Mouse (Mus musculus) midbrain, embryonic 16.5 days (tissue): ENCODE data around the gene D11Wsu47e. TPM values are rescaled to one million over a fixed set of nuclear protein-coding genes. Genes with fewer than 3 reads are reported as not detected.

ENCODE experiments used
- ATAC-seq: fragments of 200-750 bp; cut with Nextera tagmentation; 2 replicates; pipeline ENCODE4 v1.8.0; 2017; ENCODE audit warnings: moderate TSS enrichment
- H3K27ac ChIP-seq: fragments of 300-500 bp; sonication (generic); 2 replicates; pipeline ENCODE4 v1.5.1; 2014; ENCODE audit warnings: mild to moderate bottlenecking, low read length, mixed read lengths
- H3K27me3 ChIP-seq: fragments of 300-500 bp; sonication (generic); 2 replicates; pipeline ENCODE4 v1.6.1; 2014; ENCODE audit warnings: low read depth, low read length, mixed read lengths; ENCODE audit not compliant: control insufficient read depth, insufficient read depth
- H3K36me3 ChIP-seq: fragments of 300-500 bp; sonication (generic); 2 replicates; pipeline ENCODE4 v1.6.1; 2014; ENCODE audit warnings: mild to moderate bottlenecking, low read length, moderate library complexity, mixed read lengths; ENCODE audit not compliant: control insufficient read depth, insufficient read depth
- H3K4me1 ChIP-seq: fragments of 300-500 bp; sonication (generic); 2 replicates; pipeline ENCODE4 v1.6.1; 2014; ENCODE audit warnings: mild to moderate bottlenecking, low read length, mixed read lengths; ENCODE audit not compliant: control insufficient read depth, insufficient read depth
- H3K4me2 ChIP-seq: fragments of 300-500 bp; sonication (generic); 2 replicates; pipeline ENCODE4 v1.6.1; 2014; ENCODE audit warnings: mild to moderate bottlenecking, low read length, mixed read lengths
- H3K4me3 ChIP-seq: fragments of 300-500 bp; sonication (generic); 2 replicates; pipeline ENCODE4 v1.5.1; 2014; ENCODE audit warnings: low read depth, mild to moderate bottlenecking, low read length, moderate library complexity, mixed read lengths
- H3K9ac ChIP-seq: fragments of 300-500 bp; sonication (generic); 2 replicates; pipeline ENCODE4 v1.6.1; 2014; ENCODE audit warnings: low read depth, low read length, mixed read lengths
- H3K9me3 ChIP-seq: fragments of 300-500 bp; sonication (generic); replicated peaks from 2 replicates; pipeline ENCODE4 v1.6.1; 2014; ENCODE audit warnings: mild to moderate bottlenecking, low read length, mixed read lengths; ENCODE audit not compliant: control insufficient read depth, poor library complexity, severe bottlenecking
- WGBS: fragments of 180-500 bp; shearing (Covaris S2); extraction: QIAGEN DNeasy Blood & Tissue Kit; methylation state at CpG from one replicate; pipeline ENCODE4 v1.1.7; 2014; 5-methylcytosine and 5-hydroxymethylcytosine counted together
- polyA plus RNA-seq: library from polyadenylated mRNA; unstranded; fragments of >200 nt; fragmentation: Nextera tagmentation; extraction: Ambion mirVana; gene quantifications from 2 replicates; pipeline ENCODE4 v1.2.1, GENCODE M21; 2015

The D11Wsu47e gene
- polyA plus RNA-seq, 1 experiment from 2014 or later: 24.5 TPM

DNA sequence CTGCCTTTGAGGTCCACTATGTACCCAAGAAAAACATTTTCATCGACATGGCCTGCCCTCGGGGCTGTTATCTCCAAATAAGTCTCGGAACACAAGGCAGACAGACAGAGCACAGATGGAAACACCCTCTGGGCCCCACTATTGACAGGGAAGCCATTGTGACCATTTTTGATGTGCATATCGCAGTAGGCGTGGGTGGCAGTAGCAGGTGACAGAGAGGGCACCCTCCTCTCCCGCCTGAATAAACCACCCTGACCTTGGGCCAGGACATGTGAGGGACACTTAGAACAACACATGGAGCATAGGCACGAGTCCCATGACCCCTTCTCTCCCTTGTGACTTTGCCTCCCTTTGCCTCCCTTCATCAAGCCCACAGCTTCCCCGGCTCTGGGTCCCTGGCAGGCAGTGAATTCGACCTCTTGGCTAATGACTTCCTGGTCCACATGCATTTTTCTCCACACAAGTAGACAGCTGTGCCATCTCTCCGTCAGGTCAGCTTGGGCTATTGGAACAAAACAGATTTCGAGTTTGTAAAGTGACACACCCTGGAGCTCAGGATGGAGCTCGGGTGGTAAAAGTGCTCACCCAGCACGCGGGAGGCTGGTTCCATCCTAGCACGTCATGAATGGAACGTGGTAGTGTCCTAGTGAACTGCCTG is 33.7 kb downstream of the D11Wsu47e start:
- ATAC-seq: no peak
- no peaks in the 10 kb centered on the region for H3K36me3 ChIP-seq
- H3K27me3 ChIP-seq: no peaks in the 10 kb centered on the region
- H3K9ac ChIP-seq: no peak overlapping the region
- no peaks in the 10 kb centered on the region for H3K4me1 ChIP-seq
- no peak overlapping the region for H3K4me3 ChIP-seq
- no peak overlapping the region for H3K27ac ChIP-seq
- 69% methylated on average over 16 of the region's 16 CpGs for WGBS
- H3K4me2 ChIP-seq: no peak overlapping the region
- no peaks in the 10 kb centered on the region for H3K9me3 ChIP-seq

GRCm38 (mm10) chr11:113722405-113723090 is 38.3 kb downstream of the D11Wsu47e start:
- 72% methylated on average over 14 of the region's 14 CpGs for WGBS
- H3K27me3 ChIP-seq: no peaks in the 10 kb centered on the region
- H3K9me3 ChIP-seq: no peaks in the 10 kb centered on the region
- ATAC-seq: no peak
- H3K4me3 ChIP-seq: no peak overlapping the region
- no peak overlapping the region for H3K27ac ChIP-seq
- H3K9ac ChIP-seq: no peak overlapping the region
- H3K4me1 ChIP-seq: no peaks in the 10 kb centered on the region
- H3K4me2 ChIP-seq: no peak overlapping the region
- peaks cover 7% of the 10 kb centered on the region; the same call in 1 of the 2 replicates for H3K36me3 ChIP-seq

DNA sequence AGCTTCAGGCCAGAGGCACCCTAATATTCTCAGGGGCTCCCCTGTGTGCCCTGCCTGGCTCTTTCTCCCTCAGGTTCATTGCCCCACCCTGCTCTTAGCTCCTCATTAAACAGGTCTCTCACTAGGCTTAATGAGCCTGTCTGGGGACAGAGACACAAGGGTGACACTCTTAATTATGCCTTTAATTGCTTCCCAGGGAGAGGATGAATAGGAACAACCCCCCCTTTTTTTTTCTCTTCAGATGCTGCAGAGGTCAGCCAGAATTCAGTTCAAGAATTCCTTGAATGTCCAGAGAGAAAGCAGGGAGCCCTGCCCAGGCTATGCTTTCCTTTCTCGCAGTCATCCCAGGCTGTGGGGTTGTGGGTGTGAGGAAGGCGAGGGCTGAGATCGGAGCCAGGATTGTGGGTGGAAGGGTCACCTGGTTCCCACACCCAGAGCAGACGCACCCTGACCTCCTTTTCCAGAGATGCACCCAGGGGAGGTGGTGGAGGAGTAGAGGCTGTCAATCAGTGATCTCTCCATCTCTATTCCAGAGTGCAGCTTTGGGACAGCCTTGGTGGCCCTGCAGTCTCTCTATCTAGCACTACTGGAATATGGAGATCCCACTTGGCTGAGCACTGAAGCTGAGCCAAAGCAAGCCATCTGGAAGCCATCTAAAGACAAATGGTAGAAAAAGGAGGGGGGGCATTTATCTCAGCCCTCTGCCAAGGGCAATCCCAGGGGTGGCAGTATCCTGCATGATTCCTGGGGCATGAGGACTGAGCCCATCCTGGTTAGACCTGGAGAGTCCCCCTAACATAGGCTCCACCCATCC is 41.2 kb downstream of the D11Wsu47e start:
- no peak overlapping the region for H3K9ac ChIP-seq
- no peak overlapping the region for H3K27ac ChIP-seq
- H3K9me3 ChIP-seq: no peaks in the 10 kb centered on the region
- H3K4me1 ChIP-seq: no peaks in the 10 kb centered on the region
- ATAC-seq: 0 out of 2 replicates have a peak, but pooled peaks have one; percentile 23
- 71% methylated on average over 4 of the region's 4 CpGs for WGBS
- H3K36me3 ChIP-seq: peaks cover 22% of the 10 kb centered on the region
- H3K4me3 ChIP-seq: no peak overlapping the region
- H3K4me2 ChIP-seq: no peak overlapping the region
- no peaks in the 10 kb centered on the region for H3K27me3 ChIP-seq

DNA sequence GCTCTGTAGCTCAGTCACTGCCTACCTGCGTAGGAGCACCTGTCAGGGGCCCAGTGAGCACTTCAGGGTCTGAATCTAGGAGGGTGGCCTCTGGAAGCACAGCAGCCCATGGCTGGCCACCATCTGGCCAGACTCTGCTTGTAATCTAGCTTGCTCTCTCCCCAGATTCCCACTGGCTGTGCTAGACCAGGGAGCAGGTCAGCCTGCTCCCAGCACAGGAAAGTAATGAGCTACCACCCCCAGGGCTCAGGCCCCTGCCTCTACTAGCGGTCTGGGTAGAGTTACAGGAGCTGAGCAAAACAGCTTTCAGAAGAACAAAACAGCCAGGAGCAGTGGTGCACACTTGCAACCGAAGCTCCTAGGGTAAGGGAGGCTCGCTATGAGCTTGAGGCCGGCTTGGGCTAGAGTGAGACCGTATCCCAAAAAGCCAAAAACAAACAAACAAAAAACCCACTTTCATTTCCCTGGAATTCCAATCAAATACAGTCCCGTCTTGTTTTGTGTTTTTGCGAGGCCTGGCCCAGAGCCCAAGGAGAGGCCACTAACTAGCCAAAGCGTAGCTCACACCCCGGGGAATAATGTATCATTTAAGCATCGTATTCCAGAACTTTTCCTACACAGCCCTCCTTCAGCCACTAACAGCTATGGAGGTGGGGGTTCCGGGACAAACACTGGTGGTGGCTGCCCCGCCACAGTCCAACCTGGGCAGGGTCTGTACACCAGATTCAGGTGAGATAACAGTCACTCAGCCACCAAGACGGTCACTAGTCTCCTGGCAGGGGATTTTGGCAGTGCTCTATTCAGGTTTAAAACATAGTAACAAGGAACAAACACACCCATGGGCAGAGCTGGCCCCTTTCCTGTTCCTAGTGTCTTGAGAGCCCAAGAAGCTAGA is 43.0 kb downstream of the D11Wsu47e start:
- peaks cover 22% of the 10 kb centered on the region for H3K36me3 ChIP-seq
- H3K9me3 ChIP-seq: no peaks in the 10 kb centered on the region
- no peak overlapping the region for H3K27ac ChIP-seq
- WGBS: 84% methylated on average over 14 of the region's 14 CpGs
- H3K4me2 ChIP-seq: no peak overlapping the region
- H3K9ac ChIP-seq: no peak overlapping the region
- no peaks in the 10 kb centered on the region for H3K4me1 ChIP-seq
- no peaks in the 10 kb centered on the region for H3K27me3 ChIP-seq
- no peak for ATAC-seq
- H3K4me3 ChIP-seq: no peak overlapping the region

GRCm38 (mm10) chr11:113727992-113728391 is 43.8 kb downstream of the D11Wsu47e start:
- Histone ChIP-seq H3K9ac (no peak overlapping the region), H3K27me3 (no peaks in the 10 kb centered on the region), H3K9me3 (no peaks in the 10 kb centered on the region), H3K36me3 (peaks cover 22% of the 10 kb centered on the region), H3K4me2 (no peak overlapping the region), H3K27ac (no peak overlapping the region), H3K4me1 (no peaks in the 10 kb centered on the region; the same call in 1 of the 2 replicates), H3K4me3 (no peak overlapping the region)
- no peak for ATAC-seq
- 81% methylated on average over 6 of the region's 6 CpGs for WGBS

GRCm38 (mm10) chr11:113729239-113729638 is 45.0 kb downstream of the D11Wsu47e start:
- Histone ChIP-seq H3K27me3 (no peaks in the 10 kb centered on the region), H3K36me3 (peaks cover 22% of the 10 kb centered on the region), H3K9me3 (no peaks in the 10 kb centered on the region), H3K4me1 (peaks cover 2% of the 10 kb centered on the region; the same call in 1 of the 2 replicates), H3K4me2 (no peak overlapping the region), H3K4me3 (no peak overlapping the region), H3K9ac (no peak overlapping the region), H3K27ac (no peak overlapping the region)
- no peak for ATAC-seq
- 80% methylated on average over 21 of the region's 21 CpGs for WGBS

DNA sequence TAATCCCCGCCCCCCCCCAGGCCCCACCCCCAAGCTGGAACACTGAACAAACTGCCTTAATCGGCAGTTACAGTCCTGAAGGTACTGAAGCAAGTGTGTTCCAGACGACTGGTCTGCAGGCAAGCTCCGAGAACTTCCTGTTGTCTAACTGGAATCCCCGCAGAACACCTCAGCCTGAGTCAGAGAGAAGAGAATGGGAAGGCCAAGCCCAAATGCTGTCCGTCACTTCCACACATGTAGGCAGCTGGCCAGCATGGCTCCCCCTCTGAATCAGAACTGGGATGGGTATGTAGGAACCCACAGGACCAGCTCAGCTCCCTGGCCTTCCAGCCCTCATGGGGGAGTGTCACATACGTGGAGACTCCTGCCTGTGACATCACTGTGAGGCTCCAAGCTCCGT is 45.7 kb downstream of the D11Wsu47e start:
- 76% methylated on average over 8 of the region's 8 CpGs for WGBS
- no peak overlapping the region for H3K4me2 ChIP-seq

DNA sequence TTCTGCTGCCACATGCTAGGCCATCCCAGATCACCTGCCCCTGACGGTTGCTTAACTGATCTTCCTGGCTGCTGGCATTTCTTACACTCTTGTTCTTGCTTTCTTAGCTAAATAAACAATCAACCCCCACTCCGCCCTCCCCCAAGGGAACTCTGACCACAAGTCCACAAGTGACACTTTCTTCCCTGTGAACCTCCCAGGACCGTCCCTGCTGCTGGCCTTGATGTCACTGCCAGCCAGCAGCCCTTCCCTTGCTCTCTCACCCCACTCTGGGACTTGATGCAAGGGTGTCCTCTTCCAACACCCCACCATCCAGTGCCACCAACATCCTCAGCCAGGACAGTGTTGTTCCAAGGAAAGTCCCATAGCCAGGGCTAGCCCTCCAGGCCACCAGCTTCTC is 46.7 kb downstream of the D11Wsu47e start:
- Histone ChIP-seq H3K27me3 (no peaks in the 10 kb centered on the region), H3K4me1 (peaks cover 2% of the 10 kb centered on the region; the same call in 1 of the 2 replicates), H3K9ac (no peak overlapping the region), H3K4me2 (no peak overlapping the region), H3K9me3 (no peaks in the 10 kb centered on the region), H3K4me3 (no peak overlapping the region), H3K27ac (no peak overlapping the region), H3K36me3 (peaks cover 22% of the 10 kb centered on the region)
- ATAC-seq: no peak
- 85% methylated on average over 3 of the region's 3 CpGs for WGBS

More for the DNA sequence above, 45.7 kb downstream of the D11Wsu47e start:
- Histone ChIP-seq H3K36me3 (peaks cover 22% of the 10 kb centered on the region), H3K9ac (no peak overlapping the region), H3K4me1 (peaks cover 2% of the 10 kb centered on the region; the same call in 1 of the 2 replicates), H3K4me3 (no peak overlapping the region), H3K27me3 (no peaks in the 10 kb centered on the region), H3K9me3 (no peaks in the 10 kb centered on the region), H3K27ac (no peak overlapping the region)
- no peak for ATAC-seq
